Mouse (Mus musculus) thymus, postnatal 14 days (tissue): ENCODE measurements at regions not wholly inside any gene's neighbourhood (a gene's known extent, or its start where the extent isn't known, plus 50 kb on each side); places are given as distances from the start of the nearest gene placed in this dataset.

ENCODE experiments used
- DNase-seq: peaks from one replicate; pipeline ENCODE4 v3.0.0; 2021

DNA sequence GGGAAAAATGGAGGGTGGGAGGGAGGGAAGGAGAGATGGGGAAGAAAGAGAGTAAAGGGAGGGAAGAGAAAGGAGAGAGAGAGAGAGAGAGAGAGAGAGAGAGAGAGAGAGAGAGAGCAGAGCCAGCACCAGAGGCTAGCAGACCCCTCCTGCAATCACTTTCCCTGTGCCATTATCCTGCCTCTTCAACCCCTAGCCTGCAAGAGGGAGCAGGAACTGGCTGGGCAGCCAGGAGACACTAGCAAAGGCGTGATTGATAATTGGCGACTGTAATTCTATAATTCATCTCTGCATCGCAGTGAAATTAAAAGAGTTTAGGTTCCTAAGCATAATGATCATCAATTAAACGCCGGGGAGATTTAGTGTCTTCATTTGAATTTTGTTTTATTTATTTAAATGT is 190.1 kb upstream of the 4931429L15Rik start:
- DNase-seq = no peak

DNA sequence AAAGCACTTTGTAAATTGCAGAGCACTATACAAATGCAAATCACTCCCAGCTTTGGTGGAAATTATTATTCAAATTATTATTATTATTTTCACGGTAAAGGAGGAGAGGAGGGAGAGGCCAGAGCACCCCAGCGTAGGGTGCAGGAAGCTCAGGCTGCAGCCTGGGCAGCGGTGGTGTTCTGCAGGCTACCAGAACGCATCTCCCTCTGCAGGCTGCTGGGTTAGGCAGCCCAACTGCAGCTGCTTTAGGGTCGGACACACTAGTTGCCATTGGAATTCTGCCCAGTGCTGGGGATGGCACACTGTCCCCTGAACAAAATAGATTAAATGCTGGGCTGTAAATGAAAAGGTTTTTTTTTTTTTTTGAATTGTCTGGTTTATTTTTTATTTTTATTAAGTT is 189.7 kb upstream of the 4931429L15Rik start:
- no peak for DNase-seq

DNA sequence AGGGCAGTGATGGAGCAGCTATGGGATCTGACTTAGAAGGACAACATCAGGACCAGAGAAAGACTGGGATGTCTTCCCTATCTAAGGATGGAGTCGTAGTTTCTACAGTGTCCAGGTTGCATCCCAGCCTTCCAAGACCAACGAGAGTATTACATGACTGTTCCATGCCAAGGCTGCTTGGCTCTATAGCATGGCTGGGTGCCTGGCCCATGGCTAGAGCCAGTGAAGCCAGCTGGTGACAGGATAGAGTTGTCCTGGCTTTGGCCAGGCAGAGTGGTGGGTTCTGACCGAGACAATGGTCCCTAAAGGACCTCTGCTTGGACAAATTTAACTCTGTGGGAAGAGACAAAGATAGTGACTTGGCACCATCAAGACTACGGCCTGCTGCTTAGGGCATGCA is 187.2 kb upstream of the 4931429L15Rik start:
- DNase-seq = no peak

DNA sequence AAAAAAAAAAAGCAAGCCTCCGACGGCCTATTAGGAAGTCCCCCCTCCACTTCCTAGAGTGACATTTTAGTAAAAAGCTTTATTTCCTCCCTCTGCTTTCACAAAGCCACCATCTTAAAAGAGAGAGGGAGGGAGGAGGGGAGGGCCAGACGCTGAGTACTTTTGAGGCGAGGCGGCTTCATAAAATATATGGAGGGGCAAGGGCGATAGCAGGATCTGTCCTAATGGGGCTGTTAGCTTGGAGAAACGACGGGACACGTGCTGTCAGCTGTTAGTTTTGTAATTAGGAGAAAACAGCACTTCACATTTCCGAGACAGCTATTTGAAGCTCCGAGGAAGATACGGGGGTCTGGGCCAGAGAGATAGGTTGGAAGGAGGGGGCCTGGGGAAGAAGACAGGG is 184.8 kb upstream of the 4931429L15Rik start:
- DNase-seq = no peak

DNA sequence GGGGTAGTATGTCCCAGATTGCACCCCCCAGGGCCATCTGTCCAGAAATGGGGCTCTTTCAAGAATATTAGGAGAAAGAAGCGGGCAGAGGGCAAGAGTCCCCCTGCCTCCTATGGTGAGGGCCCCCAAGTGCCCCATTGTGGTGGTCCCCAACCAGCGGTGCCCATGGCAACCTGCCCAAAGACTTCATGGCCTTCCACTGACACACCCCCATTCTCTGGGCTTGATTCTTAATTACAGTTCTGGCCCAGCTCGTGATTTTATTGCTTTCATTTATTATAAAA is 184.3 kb upstream of the 4931429L15Rik start:
- no peak for DNase-seq

DNA sequence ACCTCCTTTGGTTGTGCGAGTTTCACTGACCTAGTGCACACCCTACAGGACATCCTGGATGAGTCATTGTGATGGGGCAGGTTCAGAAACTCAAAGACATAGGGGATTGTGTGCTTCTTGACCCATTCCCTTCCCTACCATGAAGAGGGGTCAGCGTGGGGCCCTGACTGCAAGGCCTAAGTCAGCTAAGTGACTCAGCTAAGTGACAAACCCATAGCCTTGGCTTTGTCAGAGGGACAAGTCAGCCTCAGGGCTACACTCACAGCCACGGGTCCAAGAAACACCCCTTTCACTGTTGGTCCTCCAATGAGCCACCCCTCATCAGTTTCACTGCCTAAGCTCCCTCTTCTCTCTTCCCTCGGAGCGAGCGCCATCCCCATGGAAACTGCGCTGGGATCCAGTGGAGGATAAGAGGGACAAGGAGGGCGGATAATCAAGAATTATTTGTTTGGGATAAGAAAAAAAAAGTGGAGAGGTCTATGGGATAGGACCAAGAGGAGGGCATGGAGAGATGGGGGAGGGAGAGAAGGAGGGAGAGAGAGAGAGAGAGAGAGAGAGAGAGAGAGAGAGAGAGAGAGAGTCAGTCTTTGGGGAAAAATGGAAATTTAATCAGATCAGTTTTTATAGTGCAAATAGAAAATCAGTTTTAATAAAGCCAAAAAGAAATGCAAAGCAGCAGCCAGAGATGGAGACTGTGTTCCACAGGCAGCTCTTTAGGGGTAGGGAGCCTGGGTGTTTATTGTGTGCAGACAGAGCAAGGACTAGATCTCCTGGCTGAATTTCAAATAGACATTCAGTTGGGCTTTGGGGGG is 183.7 kb upstream of the 4931429L15Rik start:
- no peak for DNase-seq

DNA sequence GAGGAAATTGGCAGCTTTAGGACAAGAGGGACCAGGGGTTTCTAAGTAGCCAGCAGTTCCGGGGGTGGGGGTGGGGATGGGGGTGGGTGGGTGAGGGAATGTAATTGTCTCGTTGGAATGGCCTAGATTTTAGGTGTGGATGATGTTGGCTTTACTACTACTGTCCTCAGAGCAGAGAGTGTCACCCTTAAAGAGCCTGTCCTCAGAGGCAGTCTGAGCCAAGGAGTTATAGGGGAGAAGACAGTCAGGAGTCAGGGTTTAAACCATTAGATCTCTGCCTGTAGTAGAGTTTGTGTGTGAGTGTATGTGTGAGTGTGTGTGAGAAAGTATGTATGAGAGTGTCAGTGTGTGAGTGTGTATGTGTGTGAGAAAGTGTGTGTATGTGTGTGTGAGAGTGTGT is 179.6 kb upstream of the 4931429L15Rik start:
- DNase-seq = no peak

DNA sequence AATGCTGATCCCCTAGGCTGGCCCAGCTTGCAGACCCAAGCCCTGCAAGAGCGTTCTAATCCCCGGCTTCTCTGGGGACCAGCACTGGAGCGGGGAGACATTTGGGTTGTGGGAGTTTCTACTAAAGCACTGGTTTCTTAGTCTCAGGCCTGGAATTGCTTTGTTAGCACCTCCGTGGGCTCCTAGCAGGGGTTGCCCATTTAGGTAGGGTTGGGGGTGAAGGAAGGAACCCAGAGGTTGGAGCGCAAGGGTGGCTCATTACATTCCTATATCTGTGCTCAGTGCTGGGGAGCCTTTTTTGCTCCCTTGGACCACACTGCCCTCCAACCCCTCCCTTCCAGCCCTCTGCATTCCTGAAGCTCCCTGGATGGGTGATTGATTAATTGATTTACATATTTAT is 179.1 kb upstream of the 4931429L15Rik start:
- no peak for DNase-seq

DNA sequence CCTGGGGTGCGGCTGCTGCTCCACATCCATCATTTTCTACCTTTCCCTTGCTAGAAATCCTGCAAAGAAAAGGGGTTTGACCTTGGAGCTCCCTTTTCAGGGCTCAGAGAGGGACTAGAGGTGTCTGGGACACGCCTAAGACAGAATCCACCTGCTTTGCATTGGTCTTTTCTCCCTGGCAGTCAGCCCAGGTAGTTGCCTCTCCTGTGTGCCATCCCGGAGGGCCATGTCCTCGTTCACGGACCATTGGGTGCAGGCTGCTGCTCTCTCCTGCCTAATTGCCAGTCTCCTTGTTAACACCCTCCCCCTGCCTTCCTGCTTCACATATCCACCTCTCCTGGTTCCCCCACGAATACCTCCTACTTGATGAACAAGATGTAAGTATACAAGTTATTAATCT is 175.5 kb upstream of the 4931429L15Rik start:
- no peak for DNase-seq

DNA sequence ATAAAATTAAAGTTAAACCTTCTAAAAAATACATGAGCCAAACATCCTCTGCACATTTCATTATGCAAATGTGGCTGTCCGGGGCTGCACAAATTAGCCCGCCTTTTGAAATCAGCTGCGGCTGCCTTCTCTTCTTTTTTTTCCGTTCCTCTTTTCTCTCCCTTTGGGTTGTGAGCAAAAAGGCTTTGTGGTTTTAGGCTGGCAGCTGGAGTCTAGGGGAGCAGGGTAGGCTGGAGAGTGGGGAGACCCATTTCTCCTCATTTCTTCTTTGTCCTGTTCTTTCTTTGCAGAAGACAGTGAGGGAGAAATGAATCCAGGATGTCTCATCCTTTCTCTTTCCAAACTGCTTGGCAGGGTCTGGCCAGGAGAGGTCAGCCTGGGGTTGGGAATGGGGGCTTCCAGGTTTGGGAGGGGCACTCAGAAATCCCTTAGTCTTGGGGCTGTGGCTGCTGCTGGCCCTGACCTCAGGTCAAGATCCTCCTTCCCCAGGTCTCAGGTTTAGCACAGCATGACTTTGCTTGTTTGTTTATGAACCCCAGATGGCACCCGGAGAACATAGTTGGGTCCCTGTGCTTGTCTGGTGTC is 163.2 kb upstream of the 4931429L15Rik start:
- DNase-seq = no peak

DNA sequence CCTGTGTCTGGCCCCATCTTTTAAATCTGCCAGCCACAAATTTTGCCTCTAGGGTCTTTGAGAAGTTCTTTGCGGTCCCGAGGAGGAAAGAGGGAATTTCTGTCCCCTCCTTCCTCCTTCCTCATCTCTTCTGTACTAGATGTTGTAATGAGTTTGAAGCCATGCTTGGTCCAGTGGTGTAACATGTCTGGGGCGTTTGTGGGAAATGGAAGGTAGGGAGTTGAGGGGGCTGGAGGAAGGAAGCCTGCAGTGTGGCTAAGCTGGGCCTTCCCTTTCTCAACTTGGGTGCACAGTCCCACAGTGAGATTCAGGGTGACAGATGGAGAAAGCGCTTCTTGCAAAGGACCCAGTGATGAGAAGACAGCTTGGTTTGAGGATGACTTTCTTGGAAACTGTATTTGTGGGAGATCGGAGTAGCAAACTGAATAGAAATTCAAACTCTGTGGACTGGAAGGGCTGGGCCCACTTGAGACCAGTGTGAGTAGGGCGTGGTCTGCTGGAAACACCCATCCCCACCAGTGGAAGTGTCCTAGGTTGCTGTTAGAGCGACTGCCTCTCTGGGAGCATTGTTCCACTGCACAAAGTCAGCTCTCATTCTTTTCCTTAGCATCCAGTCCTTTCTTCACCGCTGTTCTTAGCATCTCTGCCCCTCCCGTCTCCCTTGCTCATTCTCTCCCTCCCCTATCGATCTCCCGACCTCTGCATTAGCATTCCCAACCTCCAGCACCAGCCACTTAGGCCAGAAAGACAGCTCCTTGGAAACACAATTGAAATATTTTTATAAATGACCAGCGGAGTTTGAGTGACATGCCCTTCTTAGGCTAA is 162.5 kb upstream of the 4931429L15Rik start:
- no peak for DNase-seq

DNA sequence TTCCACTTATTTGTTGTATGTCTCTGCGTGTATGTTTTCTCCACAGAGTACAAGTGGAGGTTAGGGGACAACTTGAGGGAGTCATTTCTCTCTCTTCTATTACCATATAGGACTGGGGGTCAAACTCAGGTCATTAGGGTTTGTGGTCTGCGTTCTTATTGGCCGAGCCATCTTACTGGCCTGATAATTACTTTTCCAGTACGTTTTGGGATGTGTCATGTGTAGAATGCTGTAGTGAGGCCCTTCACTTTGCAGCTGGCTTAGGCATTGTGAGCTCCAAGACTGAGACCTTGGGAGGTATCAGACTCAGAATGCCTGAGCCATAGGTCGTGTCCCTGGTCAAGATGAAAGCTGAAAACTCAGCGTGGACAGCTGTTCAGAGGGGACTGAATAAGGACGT is 161.7 kb upstream of the 4931429L15Rik start:
- DNase-seq = no peak

DNA sequence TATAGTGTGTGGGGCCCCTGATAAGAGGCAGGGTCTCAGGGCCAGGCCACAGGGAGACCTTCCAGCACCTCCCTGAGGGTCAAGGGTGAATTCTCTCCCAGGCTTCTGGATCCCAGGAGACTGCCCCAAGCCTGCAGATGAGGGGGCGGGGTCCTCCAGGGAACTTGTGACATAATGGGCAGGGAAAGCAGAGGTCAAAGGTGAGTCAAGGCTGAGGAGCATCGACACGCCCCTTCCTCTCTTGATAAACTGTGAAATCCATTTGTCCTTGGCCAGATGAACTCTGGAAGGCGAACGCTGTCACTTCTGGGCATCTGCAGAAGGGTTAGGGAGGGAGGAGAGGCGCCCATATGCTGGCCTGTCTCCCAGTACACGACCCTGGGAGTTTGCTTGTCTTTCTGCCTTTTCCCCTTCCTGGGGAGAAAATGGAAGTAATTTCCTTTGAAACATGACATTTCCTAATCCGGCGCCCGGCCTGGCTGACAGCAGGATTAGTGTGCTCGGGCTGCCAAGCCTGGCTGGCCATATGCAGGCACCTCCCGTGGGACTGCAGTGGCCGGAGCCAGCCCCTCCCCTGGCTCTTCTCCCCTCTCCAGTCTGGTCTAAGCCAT is 160.4 kb upstream of the 4931429L15Rik start:
- DNase-seq = no peak

DNA sequence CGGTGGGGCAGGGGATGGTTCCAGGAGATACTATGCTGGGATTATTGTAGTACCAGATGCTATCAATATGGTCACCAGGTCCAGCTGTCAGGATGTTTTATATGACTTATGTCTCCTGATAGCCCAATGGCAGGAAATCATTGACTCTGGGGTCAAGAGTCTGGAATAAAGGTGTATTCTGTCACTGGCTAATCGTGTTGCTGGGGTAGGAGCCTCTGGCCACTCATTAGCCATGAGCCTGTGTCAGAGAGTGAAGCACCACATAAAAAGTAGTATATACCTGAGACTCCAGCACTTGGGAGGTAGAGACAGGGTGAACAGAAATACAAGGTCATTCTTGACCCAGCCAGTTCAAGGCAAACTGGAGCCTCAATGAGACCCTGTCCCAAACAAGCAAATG is 158.8 kb upstream of the 4931429L15Rik start:
- DNase-seq = no peak

DNA sequence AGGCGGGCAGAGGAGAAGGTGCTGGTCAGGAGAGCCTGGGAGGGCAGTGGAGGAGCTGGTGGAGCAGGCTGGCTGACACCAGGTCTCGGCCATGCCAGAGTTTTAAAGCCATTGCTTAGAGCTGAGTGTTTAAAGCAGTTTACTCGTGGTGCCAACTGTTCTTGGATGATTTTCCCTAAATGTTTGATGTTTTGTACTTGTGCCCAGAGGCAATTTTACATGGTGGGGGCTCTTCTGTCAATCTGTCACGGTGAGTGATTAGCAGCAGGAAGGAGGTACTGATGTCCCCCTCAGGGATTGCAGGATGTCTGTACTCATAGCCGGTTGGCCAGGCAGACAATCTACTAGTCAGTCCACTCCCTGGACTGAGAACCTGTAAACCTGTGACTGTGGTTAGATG is 156.7 kb upstream of the 4931429L15Rik start:
- DNase-seq = no peak

DNA sequence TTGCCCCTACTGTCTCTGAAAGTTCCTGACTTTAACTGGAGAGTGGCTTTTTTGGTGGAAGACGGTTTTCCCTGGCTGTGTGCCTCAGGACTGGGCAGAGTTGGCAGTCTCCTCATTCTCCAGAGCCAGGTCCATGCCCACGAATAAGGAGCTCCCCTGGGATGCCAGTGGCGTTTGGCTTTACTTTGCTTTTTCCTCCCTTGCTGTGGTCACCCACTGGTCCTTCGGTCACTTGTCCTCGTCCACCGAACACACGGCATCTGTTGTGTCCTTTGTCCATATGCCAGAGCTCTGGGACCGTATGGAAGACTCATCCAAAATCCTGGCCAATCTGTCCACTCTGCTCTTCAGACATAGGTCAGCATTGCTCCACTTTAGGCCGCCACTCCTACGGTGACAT is 153.9 kb upstream of the 4931429L15Rik start:
- no peak for DNase-seq

DNA sequence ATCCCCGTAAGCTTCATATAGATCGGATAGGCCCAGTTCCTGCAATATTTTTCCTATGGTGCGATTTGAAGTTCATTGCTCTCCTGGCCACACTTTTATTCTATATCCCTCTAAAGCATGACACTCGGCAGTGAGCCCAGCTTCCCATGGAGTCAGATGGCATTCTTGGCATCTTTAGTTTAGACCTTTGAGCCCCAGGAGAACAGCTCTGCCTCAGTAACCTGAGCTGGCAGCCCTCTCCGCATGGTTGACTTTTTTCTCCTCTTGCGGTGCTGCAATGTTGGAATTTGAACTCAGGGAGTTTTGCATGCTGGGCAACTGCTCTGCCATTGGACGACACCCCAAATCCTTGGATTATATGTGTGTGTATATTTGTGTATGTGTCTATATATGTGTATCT is 149.7 kb upstream of the 4931429L15Rik start:
- no peak for DNase-seq

DNA sequence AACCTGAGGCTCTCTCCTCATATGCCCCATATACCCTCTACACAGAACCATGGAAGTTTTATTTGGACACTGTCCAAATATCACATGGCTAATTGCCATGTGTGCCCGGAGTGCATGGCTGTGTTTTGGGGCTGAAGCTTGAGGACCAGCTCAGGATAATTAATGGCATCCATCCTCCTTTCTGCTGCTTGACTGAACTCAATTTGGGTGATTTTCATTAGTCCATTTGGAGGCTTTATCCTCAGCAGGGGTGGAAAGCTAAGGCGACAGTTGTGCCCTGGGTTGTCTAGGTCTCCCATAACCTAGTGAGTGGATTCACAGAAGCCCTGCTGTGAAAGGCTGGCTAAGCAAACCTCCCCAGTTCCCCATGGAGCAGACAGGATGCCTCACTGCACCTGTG is 148.5 kb upstream of the 4931429L15Rik start:
- no peak for DNase-seq

DNA sequence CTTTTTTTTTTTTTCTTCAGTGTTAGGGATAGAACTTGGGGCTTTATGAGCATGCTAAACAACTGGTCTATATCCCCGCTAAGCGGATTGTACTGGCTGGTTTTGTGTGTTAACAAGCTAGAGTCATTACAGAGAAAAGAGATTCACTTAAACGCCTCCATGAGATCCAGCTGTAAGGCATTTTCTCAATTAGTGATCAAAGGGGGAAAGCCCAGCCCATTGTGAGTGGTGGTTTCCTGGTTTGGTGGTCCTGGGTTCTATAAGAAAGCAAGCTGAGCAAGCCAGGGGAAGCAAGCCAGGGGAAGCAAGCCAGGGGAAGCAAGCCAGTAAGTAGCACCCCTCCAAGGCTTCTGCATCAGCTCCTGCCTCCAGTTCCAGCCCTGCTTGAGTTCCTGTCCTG is 147.9 kb upstream of the 4931429L15Rik start:
- no peak for DNase-seq

DNA sequence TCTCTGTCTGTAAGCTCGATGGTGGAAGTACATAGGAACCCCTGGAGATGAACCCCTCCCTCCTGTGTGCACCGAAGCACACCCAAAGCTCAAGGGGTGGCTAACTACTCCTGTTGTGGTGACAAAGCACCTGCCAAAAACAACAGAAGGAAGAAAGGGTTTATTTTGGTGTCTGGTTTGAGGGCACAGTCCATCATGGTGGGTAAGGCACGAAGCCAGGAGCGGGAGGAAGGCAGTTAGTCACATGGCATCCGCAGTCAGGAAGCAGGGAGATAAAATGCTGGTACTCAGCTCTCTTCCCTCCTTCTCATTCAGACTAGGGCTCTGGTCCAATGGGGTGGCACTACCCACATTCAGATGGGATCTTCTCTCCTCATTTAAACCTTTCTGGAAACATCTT is 142.9 kb upstream of the 4931429L15Rik start:
- no peak for DNase-seq

DNA sequence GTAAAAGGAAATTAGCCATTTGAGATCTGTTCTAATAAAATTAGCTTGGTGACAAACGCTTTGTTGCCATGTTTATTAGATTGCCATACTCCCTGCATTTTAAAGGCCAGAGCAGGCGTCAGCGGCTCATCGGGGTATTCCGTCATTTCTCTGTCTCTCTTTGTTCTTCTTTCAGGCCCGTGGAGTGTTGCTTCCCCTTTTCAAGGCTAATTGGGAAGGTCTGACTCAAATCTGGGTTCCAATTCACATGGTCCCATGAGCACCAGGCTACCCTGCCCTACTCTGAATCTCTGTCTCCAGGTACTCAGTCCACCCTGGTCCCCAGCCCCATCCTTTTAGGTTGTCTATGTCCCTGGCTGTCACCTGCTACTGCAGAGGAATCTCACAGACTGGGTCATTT is 138.2 kb upstream of the 4931429L15Rik start:
- DNase-seq = no peak

DNA sequence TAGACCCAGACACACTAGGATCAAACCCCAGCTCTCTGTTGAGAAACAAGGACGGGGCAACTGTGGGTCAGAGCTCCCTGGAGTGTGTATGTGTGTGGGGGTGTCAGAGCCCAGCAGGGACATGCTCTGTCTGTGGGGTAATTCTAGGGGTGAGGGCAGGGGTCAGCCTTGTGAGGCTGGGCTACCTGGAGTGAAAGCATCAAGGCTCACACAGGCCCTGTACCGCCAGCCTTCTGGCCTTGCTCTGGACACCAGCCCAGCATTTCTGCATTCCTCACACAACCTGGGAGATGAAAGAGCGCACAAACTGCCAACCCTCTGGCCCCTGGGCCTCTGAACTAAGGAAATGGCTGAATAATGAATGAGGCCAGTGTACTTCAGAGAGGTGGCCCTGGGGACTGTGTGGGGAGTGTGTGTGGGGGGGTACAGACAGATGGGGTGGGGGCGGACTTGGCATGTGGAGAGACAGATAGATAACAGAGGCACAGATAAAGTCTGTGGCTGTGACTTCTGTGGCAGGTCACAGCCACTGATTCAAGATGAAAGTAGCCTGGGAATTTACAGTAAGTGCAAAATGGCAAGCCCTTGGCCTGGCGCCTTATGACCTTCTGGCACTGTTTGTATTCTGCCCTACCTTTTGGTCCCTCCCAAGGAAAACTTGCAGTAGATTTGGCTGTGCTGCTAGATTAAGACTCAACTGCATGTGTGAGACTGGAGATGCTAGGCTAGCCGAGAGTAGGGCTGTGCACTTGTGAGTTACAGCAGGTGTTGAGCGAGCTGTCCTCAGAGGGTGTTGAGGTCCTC is 135.2 kb upstream of the 4931429L15Rik start:
- DNase-seq = no peak
